Mouse (Mus musculus): ENCODE measurements around the gene Plk5.

DNA sequence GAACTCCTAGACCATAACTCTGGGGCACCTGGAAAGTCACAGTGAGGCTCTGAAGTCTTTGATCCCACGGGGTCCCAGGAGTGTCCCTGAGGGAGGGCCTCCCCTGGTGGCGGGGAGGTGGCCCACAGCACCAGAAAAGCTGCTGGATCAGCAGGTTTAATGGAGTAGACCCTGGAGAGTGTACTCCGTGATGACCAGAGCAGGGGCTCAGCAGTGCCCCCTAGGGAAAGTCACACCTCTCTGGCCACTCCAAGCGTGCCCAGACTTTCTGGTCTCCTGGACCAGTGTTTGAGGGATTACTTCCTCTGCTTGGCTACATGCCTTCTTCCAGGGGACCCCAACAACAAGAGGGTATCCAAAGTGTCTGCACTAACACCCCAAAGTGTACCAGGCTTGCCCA is 27.2 kb downstream of the Plk5 start:
- TF ChIP-seq CTCF (IDR thresholded peaks at IDR 0.05; ENCODE audit: low read depth, low read length) (peak; percentile 43), POLR2A (IDR thresholded peaks at IDR 0.05; ENCODE audit: extremely low read depth, insufficient read depth, low read length) (no peak)
